Mouse (Mus musculus) hindbrain, embryonic 13.5 days (tissue): ENCODE measurements at regions not wholly inside any gene's neighbourhood (a gene's known extent, or its start where the extent isn't known, plus 50 kb on each side); places are given as distances from the start of the nearest gene placed in this dataset.

Source experiments
- ATAC-seq: fragments of 200-750 bp; cut with Nextera tagmentation; 2 replicates; pipeline ENCODE4 v1.8.0; 2017; ENCODE audit warnings: moderate TSS enrichment; ENCODE audit not compliant: low FRiP score
- H3K27ac ChIP-seq: fragments of 300-500 bp; sonication (generic); 2 replicates; pipeline ENCODE4 v1.5.1; 2015; ENCODE audit warnings: inconsistent platforms, mild to moderate bottlenecking, moderate library complexity
- H3K27me3 ChIP-seq: fragments of 300-500 bp; sonication (generic); 2 replicates; pipeline ENCODE4 v1.6.1; 2015; ENCODE audit warnings: mild to moderate bottlenecking, inconsistent platforms
- H3K36me3 ChIP-seq: fragments of 300-500 bp; sonication (generic); 2 replicates; pipeline ENCODE4 v1.6.1; 2015; ENCODE audit warnings: mild to moderate bottlenecking, inconsistent platforms
- H3K4me1 ChIP-seq: fragments of 300-500 bp; sonication (generic); replicated peaks from 2 replicates; pipeline ENCODE4 v1.6.1; 2015; ENCODE audit warnings: inconsistent platforms
- H3K4me2 ChIP-seq: fragments of 300-500 bp; sonication (generic); 2 replicates; pipeline ENCODE4 v1.6.1; 2015; ENCODE audit warnings: inconsistent platforms, mild to moderate bottlenecking, moderate library complexity
- H3K4me3 ChIP-seq: fragments of 300-500 bp; sonication (generic); 2 replicates; pipeline ENCODE4 v1.5.1; 2015; ENCODE audit warnings: mild to moderate bottlenecking, inconsistent platforms
- H3K9ac ChIP-seq: fragments of 300-500 bp; sonication (generic); 2 replicates; pipeline ENCODE4 v1.6.1; 2015; ENCODE audit warnings: mild to moderate bottlenecking, inconsistent platforms
- H3K9me3 ChIP-seq: fragments of 300-500 bp; sonication (generic); 2 replicates; pipeline ENCODE4 v1.6.1; 2016; ENCODE audit warnings: inconsistent platforms
- WGBS: fragments of 180-500 bp; shearing (Covaris S2); methylation state at CpG from one replicate; pipeline ENCODE4 v1.1.7; 2015; 5-methylcytosine and 5-hydroxymethylcytosine counted together

GRCm38 (mm10) chr10:67819534-67819933, 92.9 kb downstream of the Zfp365 start:
- no peak overlapping the region for H3K4me2 ChIP-seq
- H3K27ac ChIP-seq, result no peak overlapping the region
- H3K27me3 ChIP-seq, result no peaks in the 10 kb centered on the region
- H3K9ac ChIP-seq, result no peak overlapping the region
- WGBS, result 87% methylated on average over 8 of the region's 8 CpGs
- H3K4me3 ChIP-seq, result no peak overlapping the region
- no peaks in the 10 kb centered on the region for H3K36me3 ChIP-seq
- no peak for ATAC-seq
- H3K4me1 ChIP-seq, result no peaks in the 10 kb centered on the region
- peaks cover 1% of the 10 kb centered on the region; the same call in 1 of the 2 replicates for H3K9me3 ChIP-seq

- Histone ChIP-seq H3K4me1 (no peaks in the 10 kb centered on the region), H3K4me3 (no peak overlapping the region), H3K9ac (no peak overlapping the region), H3K27me3 (no peaks in the 10 kb centered on the region), H3K4me2 (no peak overlapping the region), H3K27ac (no peak overlapping the region), H3K9me3 (no peaks in the 10 kb centered on the region; the same call in 1 of the 2 replicates), H3K36me3 (no peaks in the 10 kb centered on the region)
- 85% methylated on average over 4 of the region's 4 CpGs for WGBS
- no peak for ATAC-seq
These were observed 98.6 kb downstream of the Zfp365 start for GRCm38 (mm10) chr10:67813901-67814300.

GRCm38 (mm10) chr10:67805131-67805530, 107.3 kb downstream of the Zfp365 start:
- no peaks in the 10 kb centered on the region for H3K9me3 ChIP-seq
- H3K4me1 ChIP-seq, result no peaks in the 10 kb centered on the region
- ATAC-seq, result no peak
- H3K27ac ChIP-seq, result no peak overlapping the region
- H3K4me3 ChIP-seq, result no peak overlapping the region
- no peaks in the 10 kb centered on the region for H3K27me3 ChIP-seq
- no peak overlapping the region for H3K4me2 ChIP-seq
- 48% methylated on average over 4 of the region's 4 CpGs for WGBS
- no peak overlapping the region for H3K9ac ChIP-seq
- H3K36me3 ChIP-seq, result no peaks in the 10 kb centered on the region

- no peak for ATAC-seq
- H3K4me2 ChIP-seq, result no peak overlapping the region
- H3K27ac ChIP-seq, result no peak overlapping the region
- 55% methylated on average over 12 of the region's 12 CpGs for WGBS
- no peaks in the 10 kb centered on the region for H3K4me1 ChIP-seq
- H3K36me3 ChIP-seq, result no peaks in the 10 kb centered on the region
- no peak overlapping the region for H3K4me3 ChIP-seq
- no peaks in the 10 kb centered on the region for H3K9me3 ChIP-seq
- no peaks in the 10 kb centered on the region for H3K27me3 ChIP-seq
- no peak overlapping the region for H3K9ac ChIP-seq
These were observed 107.8 kb downstream of the Zfp365 start for GRCm38 (mm10) chr10:67804637-67805036.

GRCm38 (mm10) chr10:67802156-67802555, 110.3 kb downstream of the Zfp365 start:
- H3K4me2 ChIP-seq, result no peak overlapping the region
- no peak overlapping the region for H3K4me3 ChIP-seq
- H3K9me3 ChIP-seq, result no peaks in the 10 kb centered on the region
- 92% methylated on average over 8 of the region's 8 CpGs for WGBS
- H3K27ac ChIP-seq, result no peak overlapping the region
- ATAC-seq, result no peak
- H3K9ac ChIP-seq, result no peak overlapping the region
- H3K27me3 ChIP-seq, result no peaks in the 10 kb centered on the region
- H3K4me1 ChIP-seq, result no peaks in the 10 kb centered on the region
- no peaks in the 10 kb centered on the region for H3K36me3 ChIP-seq

- Histone ChIP-seq H3K9ac (no peak overlapping the region), H3K27me3 (no peaks in the 10 kb centered on the region), H3K27ac (no peak overlapping the region), H3K4me1 (no peaks in the 10 kb centered on the region), H3K9me3 (no peaks in the 10 kb centered on the region), H3K4me2 (no peak overlapping the region), H3K4me3 (no peak overlapping the region), H3K36me3 (no peaks in the 10 kb centered on the region)
- WGBS, result 96% methylated on average over 1 of the region's 1 CpGs
- ATAC-seq, result no peak
These were observed 110.8 kb downstream of the Zfp365 start for GRCm38 (mm10) chr10:67801619-67802018.

GRCm38 (mm10) chr10:67798991-67799390, 113.5 kb downstream of the Zfp365 start:
- ATAC-seq, result no peak
- Histone ChIP-seq H3K4me2 (no peak overlapping the region), H3K27me3 (no peaks in the 10 kb centered on the region), H3K36me3 (no peaks in the 10 kb centered on the region), H3K9me3 (no peaks in the 10 kb centered on the region), H3K4me3 (no peak overlapping the region), H3K4me1 (no peaks in the 10 kb centered on the region), H3K27ac (no peak overlapping the region), H3K9ac (no peak overlapping the region)
- WGBS, result 38% methylated on average over 10 of the region's 10 CpGs

GRCm38 (mm10) chr10:67793206-67793605, 119.3 kb downstream of the Zfp365 start:
- Histone ChIP-seq H3K27me3 (no peaks in the 10 kb centered on the region), H3K36me3 (no peaks in the 10 kb centered on the region), H3K4me1 (0 out of 2 replicates have a peak, but pooled peaks cover 3% of the 10 kb centered on the region), H3K4me2 (no peak overlapping the region), H3K9ac (no peak overlapping the region), H3K27ac (no peak overlapping the region), H3K4me3 (no peak overlapping the region), H3K9me3 (no peaks in the 10 kb centered on the region)
- 75% methylated on average over 3 of the region's 3 CpGs for WGBS
- no peak for ATAC-seq

- no peak overlapping the region for H3K4me3 ChIP-seq
- no peak overlapping the region for H3K27ac ChIP-seq
- WGBS, result 74% methylated on average over 12 of the region's 12 CpGs
These were observed 122.8 kb downstream of the Zfp365 start for GRCm38 (mm10) chr10:67789651-67790050.

GRCm38 (mm10) chr10:67788116-67788515, 124.3 kb downstream of the Zfp365 start:
- H3K4me2 ChIP-seq, result no peak overlapping the region
- no peak for ATAC-seq
- no peak overlapping the region for H3K27ac ChIP-seq
- no peak overlapping the region for H3K9ac ChIP-seq
- no peaks in the 10 kb centered on the region for H3K9me3 ChIP-seq
- no peak overlapping the region for H3K4me3 ChIP-seq
- 88% methylated on average over 6 of the region's 6 CpGs for WGBS
- no peaks in the 10 kb centered on the region for H3K36me3 ChIP-seq
- 0 out of 2 replicates have a peak, but pooled peaks cover 3% of the 10 kb centered on the region for H3K4me1 ChIP-seq
- H3K27me3 ChIP-seq, result no peaks in the 10 kb centered on the region

More at GRCm38 (mm10) chr10:67789651-67790050, 122.8 kb downstream of the Zfp365 start:
- Histone ChIP-seq H3K4me1 (0 out of 2 replicates have a peak, but pooled peaks cover 3% of the 10 kb centered on the region), H3K36me3 (no peaks in the 10 kb centered on the region), H3K27me3 (no peaks in the 10 kb centered on the region), H3K9me3 (no peaks in the 10 kb centered on the region), H3K4me2 (no peak overlapping the region), H3K9ac (no peak overlapping the region)
- no peak for ATAC-seq

- Histone ChIP-seq H3K4me3 (no peak overlapping the region), H3K9ac (no peak overlapping the region), H3K27me3 (no peaks in the 10 kb centered on the region), H3K9me3 (no peaks in the 10 kb centered on the region), H3K36me3 (no peaks in the 10 kb centered on the region), H3K27ac (no peak overlapping the region), H3K4me2 (no peak overlapping the region), H3K4me1 (0 out of 2 replicates have a peak, but pooled peaks cover 3% of the 10 kb centered on the region)
- WGBS, result 88% methylated on average over 2 of the region's 2 CpGs
- ATAC-seq, result no peak
These were observed 126.9 kb downstream of the Zfp365 start for GRCm38 (mm10) chr10:67785563-67785962.

GRCm38 (mm10) chr10:67778341-67778740, 134.1 kb downstream of the Zfp365 start:
- Histone ChIP-seq H3K4me1 (no peaks in the 10 kb centered on the region), H3K4me3 (no peak overlapping the region), H3K9me3 (no peaks in the 10 kb centered on the region), H3K4me2 (no peak overlapping the region), H3K27me3 (no peaks in the 10 kb centered on the region), H3K36me3 (no peaks in the 10 kb centered on the region), H3K27ac (no peak overlapping the region), H3K9ac (no peak overlapping the region)
- no peak for ATAC-seq
- WGBS, result 88% methylated on average over 10 of the region's 10 CpGs

GRCm38 (mm10) chr10:67777721-67778120, 134.7 kb downstream of the Zfp365 start:
- H3K27ac ChIP-seq, result no peak overlapping the region
- H3K9me3 ChIP-seq, result no peaks in the 10 kb centered on the region
- no peaks in the 10 kb centered on the region for H3K27me3 ChIP-seq
- WGBS, result 96% methylated on average over 7 of the region's 7 CpGs
- H3K4me3 ChIP-seq, result no peak overlapping the region
- ATAC-seq, result no peak
- H3K36me3 ChIP-seq, result no peaks in the 10 kb centered on the region
- no peak overlapping the region for H3K4me2 ChIP-seq
- H3K9ac ChIP-seq, result no peak overlapping the region
- no peaks in the 10 kb centered on the region for H3K4me1 ChIP-seq
